In genomic region chr8:24383963-24384435, GRCm38 (mm10) we compare ENCODE assay signal across 22 mouse cellular contexts.
DNase-seq lines count a peak whose midpoint lies in the region; ATAC-seq lines count a peak whose summit lies in the region.
"Had no signal": no experiment of that assay in that cellular context is flagged by ENCODE, and none has a peak within 500 bp of the region (broad histone marks: within the 10 kb centered on the region; RNA-seq: fewer than 3 reads in every experiment).

No protein-coding gene starts in this region.

- peak overlapping the region; percentile 22; the same call in 1 of the 2 replicates for H3K4me2 ChIP-seq in kidney, embryonic 15.5 days
- H3K4me2 ChIP-seq in neural tube, embryonic 13.5 days = no peak overlapping the region
- no peak overlapping the region for H3K4me2 ChIP-seq in neural tube, embryonic 15.5 days
- no peak overlapping the region for H3K4me2 ChIP-seq in intestine, embryonic 15.5 days (replicated peaks)
- H3K4me2 ChIP-seq: embryonic facial prominence, embryonic 13.5 days; forebrain, embryonic 13.5 days; heart, embryonic 15.5 days; limb, embryonic 12.5 days; lung, embryonic 14.5 days had no signal

- no peak for DNase-seq in kidney, postnatal 14 days
- peak; percentile 18 for DNase-seq in retina, postnatal 1 day
- DNase-seq in cerebellum, postnatal 14 days = no peak
- no peak for DNase-seq in Muller cell, postnatal 12 days (ENCODE audit: inconsistent ontology term)
- DNase-seq: adrenal gland, postnatal 36 days; cerebellum, adult 9-11 months; gastrocnemius, adult 2 months; heart, postnatal 36 days; lung, embryonic 14.5 days; lung, postnatal 36 days; midbrain, embryonic 14.5 days; thymus, postnatal 14 days had no signal

- no peaks in the 10 kb centered on the region for H3K9me3 ChIP-seq in kidney, embryonic 15.5 days (replicated peaks)
- peaks cover 6% of the 10 kb centered on the region; the same call in 1 of the 2 replicates for H3K9me3 ChIP-seq in neural tube, embryonic 13.5 days
- H3K9me3 ChIP-seq in neural tube, embryonic 15.5 days (replicated peaks) = no peaks in the 10 kb centered on the region
- H3K9me3 ChIP-seq in intestine, embryonic 15.5 days = no peaks in the 10 kb centered on the region
- H3K9me3 ChIP-seq: embryonic facial prominence, embryonic 13.5 days; heart, embryonic 15.5 days; limb, embryonic 12.5 days had no signal

- no peak overlapping the region for H3K9ac ChIP-seq in kidney, embryonic 15.5 days
- H3K9ac ChIP-seq in neural tube, embryonic 13.5 days = no peak overlapping the region
- no peak overlapping the region for H3K9ac ChIP-seq in neural tube, embryonic 15.5 days (replicated peaks)
- no peak overlapping the region for H3K9ac ChIP-seq in intestine, embryonic 15.5 days
- H3K9ac ChIP-seq: embryonic facial prominence, embryonic 13.5 days; forebrain, embryonic 13.5 days; heart, embryonic 15.5 days; limb, embryonic 12.5 days; liver, embryonic 14.5 days; lung, embryonic 14.5 days had no signal

- H3K36me3 ChIP-seq in kidney, embryonic 15.5 days = no peaks in the 10 kb centered on the region
- no peaks in the 10 kb centered on the region for H3K36me3 ChIP-seq in neural tube, embryonic 13.5 days
- H3K36me3 ChIP-seq in neural tube, embryonic 15.5 days = no peaks in the 10 kb centered on the region
- H3K36me3 ChIP-seq in intestine, embryonic 15.5 days = no peaks in the 10 kb centered on the region
- H3K36me3 ChIP-seq: embryonic facial prominence, embryonic 13.5 days; heart, embryonic 15.5 days; limb, embryonic 12.5 days had no signal

- WGBS in kidney, embryonic 15.5 days = 51% methylated on average over 8 of the region's 8 CpGs
- 64% methylated on average over 8 of the region's 8 CpGs for WGBS in neural tube, embryonic 13.5 days
- 59% methylated on average over 8 of the region's 8 CpGs for WGBS in neural tube, embryonic 15.5 days
- 61% methylated on average over 8 of the region's 8 CpGs for WGBS in intestine, embryonic 15.5 days

- no peak overlapping the region for H3K4me3 ChIP-seq in kidney, embryonic 15.5 days (replicated peaks)
- no peak overlapping the region for H3K4me3 ChIP-seq in neural tube, embryonic 13.5 days
- no peak overlapping the region for H3K4me3 ChIP-seq in neural tube, embryonic 15.5 days (replicated peaks)
- no peak overlapping the region for H3K4me3 ChIP-seq in intestine, embryonic 15.5 days (replicated peaks)
- H3K4me3 ChIP-seq: embryonic facial prominence, embryonic 13.5 days; forebrain, embryonic 13.5 days; gastrocnemius, adult 2 months; heart, embryonic 15.5 days; limb, embryonic 12.5 days; megakaryocyte, embryonic 14.5 days had no signal

- peaks cover 18% of the 10 kb centered on the region for H3K4me1 ChIP-seq in kidney, embryonic 15.5 days
- H3K4me1 ChIP-seq in neural tube, embryonic 13.5 days (replicated peaks) = peaks cover 14% of the 10 kb centered on the region
- peaks cover 6% of the 10 kb centered on the region; the same call in 1 of the 2 replicates for H3K4me1 ChIP-seq in neural tube, embryonic 15.5 days
- no peaks in the 10 kb centered on the region for H3K4me1 ChIP-seq in intestine, embryonic 15.5 days (replicated peaks)
- H3K4me1 ChIP-seq: heart, embryonic 15.5 days; megakaryocyte, embryonic 14.5 days had no signal

- H3K27me3 ChIP-seq in kidney, embryonic 15.5 days = peaks cover 9% of the 10 kb centered on the region; the same call in 1 of the 2 replicates
- no peaks in the 10 kb centered on the region for H3K27me3 ChIP-seq in neural tube, embryonic 13.5 days
- H3K27me3 ChIP-seq in neural tube, embryonic 15.5 days (replicated peaks) = no peaks in the 10 kb centered on the region
- H3K27me3 ChIP-seq in intestine, embryonic 15.5 days (replicated peaks) = no peaks in the 10 kb centered on the region
- H3K27me3 ChIP-seq: embryonic facial prominence, embryonic 13.5 days; forebrain, embryonic 13.5 days; heart, embryonic 15.5 days; megakaryocyte, embryonic 14.5 days had no signal

- H3K27ac ChIP-seq in kidney, embryonic 15.5 days = no peak overlapping the region
- 0 out of 2 replicates have a peak overlapping the region, but pooled peaks have one; percentile 9 for H3K27ac ChIP-seq in neural tube, embryonic 13.5 days (replicated peaks)
- H3K27ac ChIP-seq in neural tube, embryonic 15.5 days (replicated peaks) = no peak overlapping the region
- no peak overlapping the region for H3K27ac ChIP-seq in intestine, embryonic 15.5 days
- H3K27ac ChIP-seq: embryonic facial prominence, embryonic 13.5 days; forebrain, embryonic 13.5 days; gastrocnemius, adult 2 months; heart, embryonic 15.5 days; limb, embryonic 12.5 days; liver, embryonic 14.5 days had no signal

- peak; percentile 10; the same call in 1 of the 2 replicates for ATAC-seq in kidney, embryonic 15.5 days (replicated peaks; ENCODE audit: low FRiP score)
- ATAC-seq in neural tube, embryonic 13.5 days (ENCODE audit: low read depth) = 0 out of 2 replicates have a peak, but pooled peaks have one; percentile 32
- no peak for ATAC-seq in neural tube, embryonic 15.5 days (ENCODE audit: low FRiP score)
- 0 out of 2 replicates have a peak, but pooled peaks have one; percentile 25 for ATAC-seq in intestine, embryonic 15.5 days
